Mouse (Mus musculus) heart, postnatal 0 days (tissue): ENCODE results near the gene Igsf9. TPM values are rescaled to one million over a fixed set of nuclear protein-coding genes. Genes with fewer than 3 reads are reported as not detected.

Source experiments
- ATAC-seq: fragments of 200-750 bp; cut with Nextera tagmentation; 2 replicates; pipeline ENCODE4 v1.8.0; 2017; ENCODE audit warnings: low read depth, moderate number of reproducible peaks, moderate library complexity; ENCODE audit not compliant: insufficient read depth
- DNase-seq: peaks from one replicate; pipeline ENCODE4 v3.0.0-alpha.2; 2016; ENCODE audit warnings: low spot score
- H3K27ac ChIP-seq: fragments of 300-500 bp; sonication (generic); 2 replicates; pipeline ENCODE4 v1.5.1; 2014; ENCODE audit warnings: low read depth, mild to moderate bottlenecking
- H3K27me3 ChIP-seq: fragments of 300-500 bp; sonication (generic); 2 replicates; pipeline ENCODE4 v1.6.1; 2014; ENCODE audit warnings: low read length, mixed read lengths; ENCODE audit not compliant: control insufficient read depth, insufficient read depth
- H3K36me3 ChIP-seq: fragments of 300-500 bp; sonication (generic); replicated peaks from 2 replicates; pipeline ENCODE4 v1.6.1; 2014; ENCODE audit warnings: low read length, mixed read lengths; ENCODE audit not compliant: control insufficient read depth, insufficient read depth
- H3K4me1 ChIP-seq: fragments of 300-500 bp; sonication (generic); 2 replicates; pipeline ENCODE4 v1.6.1; 2014; ENCODE audit warnings: antibody characterized with exemption; ENCODE audit not compliant: control insufficient read depth, insufficient read depth
- H3K4me2 ChIP-seq: fragments of 300-500 bp; sonication (generic); 2 replicates; pipeline ENCODE4 v1.6.1; 2014; ENCODE audit warnings: low read depth, mild to moderate bottlenecking, low read length, moderate library complexity
- H3K4me3 ChIP-seq: fragments of 300-500 bp; sonication (generic); 2 replicates; pipeline ENCODE4 v1.5.1; 2014; ENCODE audit warnings: low read depth, low read length
- H3K9ac ChIP-seq: fragments of 300-500 bp; sonication (generic); replicated peaks from 2 replicates; pipeline ENCODE4 v1.6.1; 2014; ENCODE audit warnings: low read depth, low read length, mixed read lengths
- H3K9me3 ChIP-seq: fragments of 300-500 bp; sonication (generic); replicated peaks from 2 replicates; pipeline ENCODE4 v1.6.1; 2016; ENCODE audit warnings: low read length; ENCODE audit not compliant: control insufficient read depth
- CTCF ChIP-seq: IDR thresholded peaks from 2 replicates; pipeline ENCODE4 v1.5.1; 2016; ENCODE audit warnings: antibody characterized with exemption, control low read depth, low read depth
- EP300 ChIP-seq: IDR thresholded peaks from 2 replicates; pipeline ENCODE4 v1.6.1; 2016; ENCODE audit warnings: antibody characterized with exemption, low read depth
- WGBS: fragments of 180-500 bp; shearing (Covaris S2); extraction: QIAGEN DNeasy Blood & Tissue Kit; methylation state at CpG from one replicate; pipeline ENCODE4 v1.1.7; 2014; 5-methylcytosine and 5-hydroxymethylcytosine counted together
- polyA plus RNA-seq: library from polyadenylated mRNA; unstranded; fragments of >200 nt; fragmentation: Nextera tagmentation; extraction: Ambion mirVana; gene quantifications from 2 replicates; pipeline ENCODE4 v1.2.1, GENCODE M21; 2015
- total RNA-seq: library from RNA; depleted of rRNA; stranded (reverse); fragments of >200 nt; gene quantifications from 2 replicates; pipeline ENCODE4 v1.2.3, GENCODE M21; 2014; ENCODE audit warnings: low replicate concordance

Igsf9 gene
- total and polyA plus RNA-seq, 2 experiments from 2014 or later = 0.78 to 3.2 TPM

DNA sequence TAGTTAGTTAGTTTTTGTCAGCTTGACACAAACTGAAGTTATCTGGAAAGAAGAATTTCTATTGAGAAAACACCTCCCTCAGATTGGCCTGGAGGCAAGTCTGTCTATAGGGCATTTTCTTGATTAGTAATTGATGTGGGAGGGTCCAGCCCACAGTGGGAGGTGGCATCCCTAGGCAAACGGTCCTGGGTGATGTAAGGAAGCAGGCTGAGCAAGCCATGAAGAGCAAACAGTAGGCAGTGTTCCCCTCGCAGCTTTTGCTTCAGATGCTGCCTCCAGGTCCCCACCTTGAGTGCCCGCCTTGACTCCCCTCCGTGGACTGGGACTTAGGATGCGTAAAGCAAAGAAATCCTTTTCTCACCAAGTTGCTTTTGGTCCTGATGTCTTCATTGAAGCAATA, 27.6 kb downstream of the Igsf9 start:
- ATAC-seq (no peak), DNase-seq (peak; percentile 2)
- H3K27ac ChIP-seq = no peak overlapping the region
- H3K27me3 ChIP-seq = no peaks in the 10 kb centered on the region
- H3K4me2 ChIP-seq = no peak overlapping the region
- no peaks in the 10 kb centered on the region for H3K9me3 ChIP-seq
- H3K4me1 ChIP-seq = peaks cover 27% of the 10 kb centered on the region
- WGBS = 75% methylated on average over 5 of the region's 5 CpGs
- TF ChIP-seq CTCF = no peak
- no peak for TF ChIP-seq EP300
- H3K9ac ChIP-seq = no peak overlapping the region
- H3K4me3 ChIP-seq = no peak overlapping the region
- peaks cover 44% of the 10 kb centered on the region for H3K36me3 ChIP-seq

DNA sequence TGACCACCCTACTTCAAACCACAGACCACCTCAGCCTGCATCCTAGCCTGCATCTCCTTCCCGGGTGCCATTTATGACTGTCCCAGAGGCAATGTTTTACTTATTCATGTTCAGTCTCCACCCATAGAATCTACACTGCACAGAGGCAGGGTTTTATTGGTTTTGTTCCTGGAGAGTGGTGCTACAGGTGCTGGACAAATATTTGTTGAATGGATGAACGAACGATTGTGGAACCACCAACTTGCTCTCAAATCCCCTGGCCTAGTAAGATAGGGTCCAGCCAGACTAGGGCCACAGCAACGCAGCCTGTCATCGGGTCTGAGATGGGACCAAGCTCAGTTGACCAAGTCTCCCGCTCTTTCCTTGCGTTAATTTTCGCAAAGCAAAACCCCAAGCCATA, 28.4 kb downstream of the Igsf9 start:
- H3K4me3 ChIP-seq = no peak overlapping the region
- ATAC-seq = no peak
- H3K27me3 ChIP-seq = no peaks in the 10 kb centered on the region
- TF ChIP-seq EP300 (no peak), CTCF (no peak)
- H3K4me2 ChIP-seq = no peak overlapping the region
- 55% methylated on average over 8 of the region's 8 CpGs for WGBS
- peaks cover 28% of the 10 kb centered on the region for H3K4me1 ChIP-seq
- no peak for DNase-seq
- no peak overlapping the region for H3K9ac ChIP-seq
- no peak overlapping the region for H3K27ac ChIP-seq
- no peaks in the 10 kb centered on the region for H3K9me3 ChIP-seq
- H3K36me3 ChIP-seq = peaks cover 39% of the 10 kb centered on the region

DNA sequence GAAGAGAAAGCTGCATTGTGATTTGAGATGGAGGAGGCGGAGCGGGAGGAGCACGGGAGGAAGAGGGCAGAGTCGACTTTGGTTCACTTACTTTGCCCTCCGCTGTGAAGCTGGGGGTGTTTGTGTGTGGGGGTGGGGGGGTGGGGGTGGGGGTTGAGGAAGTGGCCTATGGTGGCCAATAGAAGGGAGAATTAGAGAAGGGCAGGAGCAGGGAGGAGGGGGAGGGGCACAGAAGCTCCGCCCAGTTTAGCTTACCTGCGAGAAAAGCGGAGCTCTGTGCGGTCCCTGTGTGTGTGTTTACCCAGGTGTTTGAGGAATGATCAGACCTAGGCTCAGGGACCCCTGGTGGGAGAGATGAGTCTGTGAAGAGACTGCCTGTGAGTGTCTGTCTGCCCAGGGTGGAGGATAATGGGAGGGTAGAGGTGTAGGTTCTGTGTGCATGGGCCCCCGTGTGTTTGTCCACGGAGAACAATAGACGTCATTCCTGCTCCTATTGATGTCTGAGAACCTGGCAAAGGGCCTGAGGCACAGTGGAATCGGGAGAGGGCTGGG, 28.9 kb downstream of the Igsf9 start:
- WGBS = 41% methylated on average over 13 of the region's 13 CpGs
- Histone ChIP-seq H3K27ac (no peak overlapping the region), H3K4me3 (no peak overlapping the region), H3K9ac (no peak overlapping the region), H3K9me3 (no peaks in the 10 kb centered on the region), H3K27me3 (no peaks in the 10 kb centered on the region), H3K4me2 (no peak overlapping the region), H3K4me1 (peaks cover 28% of the 10 kb centered on the region), H3K36me3 (peaks cover 34% of the 10 kb centered on the region)
- TF ChIP-seq CTCF (no peak), EP300 (no peak)
- DNase-seq (no peak), ATAC-seq (no peak)

DNA sequence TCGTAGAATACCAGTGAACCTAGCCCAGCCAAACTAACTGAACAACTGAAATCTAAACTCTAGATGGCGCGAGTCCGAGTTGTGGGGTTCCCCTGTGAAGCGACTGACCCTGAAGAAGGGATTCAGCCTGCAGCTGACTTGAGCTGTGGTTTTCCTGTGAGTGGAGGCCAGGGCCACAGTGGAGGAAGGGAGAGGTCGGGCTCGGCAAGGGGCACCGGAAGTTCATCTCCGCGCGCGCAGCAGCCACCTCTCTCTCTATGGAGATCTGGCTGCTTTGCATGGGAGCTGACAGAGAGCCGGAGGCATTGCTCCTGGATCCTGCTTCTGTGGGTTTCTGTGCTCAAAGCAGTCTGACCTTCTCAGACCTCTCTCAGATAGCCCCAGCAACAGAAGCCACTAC, 31.4 kb downstream of the Igsf9 start:
- Histone ChIP-seq H3K9ac (no peak overlapping the region), H3K36me3 (peaks cover 10% of the 10 kb centered on the region), H3K27me3 (no peaks in the 10 kb centered on the region), H3K27ac (peak overlapping the region; percentile 72), H3K9me3 (0 out of 2 replicates have a peak, but pooled peaks cover 1% of the 10 kb centered on the region), H3K4me3 (no peak overlapping the region), H3K4me1 (peaks cover 22% of the 10 kb centered on the region), H3K4me2 (peak overlapping the region; percentile 44)
- WGBS = 17% methylated on average over 13 of the region's 13 CpGs
- ATAC-seq (peak; percentile 55), DNase-seq (peak; percentile 65)
- TF ChIP-seq EP300 (no peak), CTCF (peak; percentile 17; the same call in 1 of the 2 replicates)

DNA sequence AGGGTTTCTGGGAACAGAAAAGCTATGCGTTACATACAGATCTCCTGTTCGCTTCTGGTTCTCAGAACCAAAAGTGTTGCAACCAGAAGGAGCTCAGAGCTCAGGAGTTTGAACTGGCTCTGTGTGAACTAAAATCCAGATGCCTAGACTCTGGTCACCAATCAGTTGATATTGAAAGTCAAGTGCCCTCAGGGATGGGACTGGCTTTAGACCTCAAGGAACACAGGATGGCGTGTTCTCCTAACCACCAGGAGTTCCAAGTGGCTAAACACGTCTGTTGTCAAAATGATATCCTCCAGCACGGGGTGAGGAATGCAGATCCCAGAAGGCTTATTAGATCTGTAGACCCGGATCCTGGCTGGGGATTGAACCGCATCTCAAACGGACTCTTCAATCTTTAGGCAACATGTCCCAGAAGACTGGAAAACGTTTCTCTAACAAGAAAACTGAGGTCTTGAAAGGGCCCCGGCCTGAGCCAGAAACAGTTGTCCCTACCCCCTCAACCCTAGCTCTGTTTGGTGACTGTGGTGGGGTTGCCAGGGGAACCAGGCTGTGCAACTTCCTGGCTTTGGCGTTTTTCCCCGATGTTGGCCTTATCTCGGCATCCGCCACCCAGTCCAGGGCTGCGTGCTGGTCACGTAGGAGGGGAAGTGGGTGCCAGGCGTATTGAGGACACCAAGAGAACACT, 32.1 kb downstream of the Igsf9 start:
- TF ChIP-seq EP300 (0 out of 2 replicates have a peak, but pooled peaks have one; percentile 41), CTCF (no peak)
- Histone ChIP-seq H3K27me3 (no peaks in the 10 kb centered on the region), H3K9me3 (0 out of 2 replicates have a peak, but pooled peaks cover 3% of the 10 kb centered on the region), H3K36me3 (peaks cover 3% of the 10 kb centered on the region; the same call in 1 of the 2 replicates), H3K9ac (0 out of 2 replicates have a peak overlapping the region, but pooled peaks have one; percentile 28), H3K4me2 (peak overlapping the region; percentile 44; the same call in 1 of the 2 replicates), H3K4me1 (peaks cover 19% of the 10 kb centered on the region), H3K4me3 (no peak overlapping the region), H3K27ac (peak overlapping the region; percentile 72)
- ATAC-seq (peak; percentile 79), DNase-seq (peak; percentile 73)
- 25% methylated on average over 17 of the region's 17 CpGs for WGBS
